Comparison of ENCODE assay signal across 8 mouse cellular contexts in genomic region chr7:81454331-81455039, GRCm38 (mm10). TPM values are rescaled to one million over a fixed set of nuclear protein-coding genes. Genes with fewer than 3 reads are reported as not detected.
A peak's percentile ranks its signal among the peaks of the same experiment; 100 is the strongest.
DNase-seq lines count a peak whose midpoint lies in the region; ATAC-seq and TF ChIP-seq lines count a peak whose summit lies in the region.

No protein-coding gene starts in this region.

- peak overlapping the region; percentile 93 for H3K4me2 ChIP-seq in limb, embryonic 14.5 days (replicated peaks; ENCODE audit: low read depth, low read length, severe bottlenecking)
- H3K4me2 ChIP-seq in midbrain, embryonic 14.5 days (ENCODE audit: low read length) = peak overlapping the region; percentile 93

- H3K4me1 ChIP-seq in embryonic facial prominence, embryonic 10.5 days = peaks cover 28% of the 10 kb centered on the region
- peaks cover 17% of the 10 kb centered on the region for H3K4me1 ChIP-seq in limb, embryonic 14.5 days (ENCODE audit: control insufficient read depth, insufficient read depth, low read length)
- peaks cover 14% of the 10 kb centered on the region for H3K4me1 ChIP-seq in midbrain, embryonic 14.5 days (ENCODE audit: control insufficient read depth, insufficient read depth, low read length)

- no peak overlapping the region for H3K27ac ChIP-seq in embryonic facial prominence, embryonic 10.5 days (replicated peaks)
- no peak overlapping the region for H3K27ac ChIP-seq in limb, embryonic 14.5 days (replicated peaks; ENCODE audit: low read depth, low read length)
- H3K27ac ChIP-seq in midbrain, embryonic 14.5 days (replicated peaks; ENCODE audit: low read depth, low read length) = no peak overlapping the region

- H3K9ac ChIP-seq in limb, embryonic 14.5 days (ENCODE audit: low read depth, low read length, severe bottlenecking) = peak overlapping the region; percentile 36; the same call in 1 of the 2 replicates
- peak overlapping the region; percentile 42 for H3K9ac ChIP-seq in midbrain, embryonic 14.5 days (replicated peaks; ENCODE audit: low read length)

- no peaks in the 10 kb centered on the region for H3K9me3 ChIP-seq in embryonic facial prominence, embryonic 10.5 days
- H3K9me3 ChIP-seq in limb, embryonic 14.5 days (ENCODE audit: control insufficient read depth, low read length) = no peaks in the 10 kb centered on the region
- H3K9me3 ChIP-seq in midbrain, embryonic 14.5 days (ENCODE audit: control insufficient read depth, low read length) = no peaks in the 10 kb centered on the region

- DNase-seq in layer of hippocampus, adult 11-12 months (ENCODE audit: low spot score) = peak; percentile 78
- DNase-seq in layer of hippocampus, adult 9-10 months (ENCODE audit: low spot score) = no peak
- DNase-seq in embryonic facial prominence, embryonic 10.5 days (ENCODE audit: low spot score) = peak; percentile 57
- peak; percentile 37 for DNase-seq in heart, adult 8-10 months (ENCODE audit: low spot score)
- DNase-seq in kidney, adult 18-20 months = peak; percentile 66
- DNase-seq in limb, embryonic 14.5 days (ENCODE audit: low spot score) = no peak
- DNase-seq in midbrain, embryonic 14.5 days = peak; percentile 67
- peak; percentile 65 for DNase-seq in testis, postnatal 10 days (ENCODE audit: low spot score)

- H3K36me3 ChIP-seq in embryonic facial prominence, embryonic 10.5 days (replicated peaks) = no peaks in the 10 kb centered on the region
- H3K36me3 ChIP-seq in limb, embryonic 14.5 days (ENCODE audit: control insufficient read depth, insufficient read depth, low read length) = no peaks in the 10 kb centered on the region
- H3K36me3 ChIP-seq in midbrain, embryonic 14.5 days (ENCODE audit: control insufficient read depth, insufficient read depth, low read length) = no peaks in the 10 kb centered on the region

- TF ChIP-seq POLR2A in limb, embryonic 14.5 days (IDR thresholded peaks at IDR 0.05; ENCODE audit: borderline replicate concordance, extremely low read depth, insufficient read depth, insufficient read length) = no peak

- H3K27me3 ChIP-seq in embryonic facial prominence, embryonic 10.5 days (replicated peaks; ENCODE audit: low read depth, poor library complexity, severe bottlenecking) = peaks cover 98% of the 10 kb centered on the region
- H3K27me3 ChIP-seq in limb, embryonic 14.5 days (ENCODE audit: control insufficient read depth, insufficient read depth, low read length) = peaks cover 65% of the 10 kb centered on the region
- H3K27me3 ChIP-seq in midbrain, embryonic 14.5 days (ENCODE audit: control insufficient read depth, insufficient read depth, low read length) = peaks cover 53% of the 10 kb centered on the region

- no peak; the same call in none of the 2 replicates for ATAC-seq in limb, embryonic 14.5 days (ENCODE audit: low FRiP score, low read depth)
- ATAC-seq in midbrain, embryonic 14.5 days (ENCODE audit: low FRiP score, low TSS enrichment) = peak; percentile 58

- peak overlapping the region; percentile 57 for H3K4me3 ChIP-seq in embryonic facial prominence, embryonic 10.5 days
- peak overlapping the region; percentile 48 for H3K4me3 ChIP-seq in limb, embryonic 14.5 days (replicated peaks; ENCODE audit: low read length)
- peak overlapping the region; percentile 55 for H3K4me3 ChIP-seq in midbrain, embryonic 14.5 days (replicated peaks; ENCODE audit: low read depth, low read length)

- 2% methylated on average over 87 of the region's 87 CpGs for WGBS in embryonic facial prominence, embryonic 10.5 days
- 4% methylated on average over 23 of the region's 87 CpGs for WGBS in limb, embryonic 14.5 days
- 1% methylated on average over 77 of the region's 87 CpGs for WGBS in midbrain, embryonic 14.5 days

RNA-seq across cellular contexts. Expression of gene Cpeb1, which starts 0.8 kb away (rescaled TPM):
- 1.2 and 1.3 TPM in 2 replicates for polyA plus RNA-seq in embryonic facial prominence, embryonic 10.5 days (2016; fragmentation: Nextera tagmentation; extraction: Ambion mirVana)
- 10 to 100 TPM; 16.6 to 21.5 (median 20.8) TPM for total RNA-seq in heart, adult 8-10 months (2022)
- 1.00 and 1.1 TPM in 2 replicates for polyA plus RNA-seq in limb, embryonic 14.5 days (2012; rRNA removed)
- 0.10 and 0.77 TPM in 2 replicates for polyA plus RNA-seq in limb, embryonic 14.5 days (2014; fragmentation: Nextera tagmentation; extraction: Ambion mirVana)
- 2.9 and 4.5 TPM in 2 replicates for polyA plus RNA-seq in midbrain, embryonic 14.5 days (2014; fragmentation: Nextera tagmentation; extraction: Ambion mirVana)

RNA-seq across cellular contexts. Expression of gene Ap3b2, which starts 39.2 kb away (rescaled TPM):
- 8.6 and 10.8 TPM in 2 replicates for polyA plus RNA-seq in embryonic facial prominence, embryonic 10.5 days (2016; fragmentation: Nextera tagmentation; extraction: Ambion mirVana)
- total RNA-seq in heart, adult 8-10 months (2022) = not detected
- 0.33 and 0.54 TPM in 2 replicates for polyA plus RNA-seq in limb, embryonic 14.5 days (2012; rRNA removed)
- 0.23 TPM in 1 of 2 replicates, not detected in the other for polyA plus RNA-seq in limb, embryonic 14.5 days (2014; fragmentation: Nextera tagmentation; extraction: Ambion mirVana)
- polyA plus RNA-seq in midbrain, embryonic 14.5 days (2014; fragmentation: Nextera tagmentation; extraction: Ambion mirVana) = 125 and 138 TPM in 2 replicates

RNA-seq across cellular contexts. Expression of gene BC048679, which starts 43.6 kb away (rescaled TPM):
- 0.33 and 0.57 TPM in 2 replicates for polyA plus RNA-seq in embryonic facial prominence, embryonic 10.5 days (2016; fragmentation: Nextera tagmentation; extraction: Ambion mirVana)
- under 1 TPM in 1 of 4 experiments, not detected in 3; 0.80 TPM for total RNA-seq in heart, adult 8-10 months (2022)
- polyA plus RNA-seq in limb, embryonic 14.5 days (2012; rRNA removed) = not detected in 2 replicates
- polyA plus RNA-seq in limb, embryonic 14.5 days (2014; fragmentation: Nextera tagmentation; extraction: Ambion mirVana) = not detected in 2 replicates
- not detected in 2 replicates for polyA plus RNA-seq in midbrain, embryonic 14.5 days (2014; fragmentation: Nextera tagmentation; extraction: Ambion mirVana)

Comparison
In these comparisons a context has a peak if more than half of its experiments do, and no peak if none do; other contexts are left out.
1. DNase-seq: peak in layer of hippocampus, adult 11-12 months (single experiment), embryonic facial prominence, embryonic 10.5 days (single experiment), heart, adult 8-10 months (single experiment), kidney, adult 18-20 months (single experiment), midbrain, embryonic 14.5 days (single experiment) and testis, postnatal 10 days (single experiment); none in layer of hippocampus, adult 9-10 months (single experiment) and limb, embryonic 14.5 days (single experiment).
2. RNA of gene Ap3b2, which starts 39.2 kb away (polyA plus RNA-seq): 125 to 138 TPM in midbrain, embryonic 14.5 days; 8.6 to 10.8 TPM in embryonic facial prominence, embryonic 10.5 days and 0.23 to 0.54 TPM in limb, embryonic 14.5 days; every median in the first group is over 10 times any median in the second.
3. Peak in every context shown above with its lines, with median percentiles within 50 percentile points of each other: H3K4me3 ChIP-seq.